Mouse (Mus musculus) heart, postnatal 0 days (tissue): Measurements from ENCODE around the gene Wnk2. TPM values are rescaled to one million over a fixed set of nuclear protein-coding genes. Genes with fewer than 3 reads are reported as not detected.

Experiments used
- ATAC-seq: fragments of 200-750 bp; cut with Nextera tagmentation; 2 replicates; pipeline ENCODE4 v1.8.0; 2017; ENCODE audit warnings: low read depth, moderate number of reproducible peaks, moderate library complexity; ENCODE audit not compliant: insufficient read depth
- DNase-seq: peaks from one replicate; pipeline ENCODE4 v3.0.0-alpha.2; 2016; ENCODE audit warnings: low spot score
- H3K27ac ChIP-seq: fragments of 300-500 bp; sonication (generic); 2 replicates; pipeline ENCODE4 v1.5.1; 2014; ENCODE audit warnings: low read depth, mild to moderate bottlenecking
- H3K27me3 ChIP-seq: fragments of 300-500 bp; sonication (generic); 2 replicates; pipeline ENCODE4 v1.6.1; 2014; ENCODE audit warnings: low read length, mixed read lengths; ENCODE audit not compliant: control insufficient read depth, insufficient read depth
- H3K36me3 ChIP-seq: fragments of 300-500 bp; sonication (generic); replicated peaks from 2 replicates; pipeline ENCODE4 v1.6.1; 2014; ENCODE audit warnings: low read length, mixed read lengths; ENCODE audit not compliant: control insufficient read depth, insufficient read depth
- H3K4me1 ChIP-seq: fragments of 300-500 bp; sonication (generic); 2 replicates; pipeline ENCODE4 v1.6.1; 2014; ENCODE audit warnings: antibody characterized with exemption; ENCODE audit not compliant: control insufficient read depth, insufficient read depth
- H3K4me2 ChIP-seq: fragments of 300-500 bp; sonication (generic); 2 replicates; pipeline ENCODE4 v1.6.1; 2014; ENCODE audit warnings: low read depth, mild to moderate bottlenecking, low read length, moderate library complexity
- H3K4me3 ChIP-seq: fragments of 300-500 bp; sonication (generic); 2 replicates; pipeline ENCODE4 v1.5.1; 2014; ENCODE audit warnings: low read depth, low read length
- H3K9ac ChIP-seq: fragments of 300-500 bp; sonication (generic); replicated peaks from 2 replicates; pipeline ENCODE4 v1.6.1; 2014; ENCODE audit warnings: low read depth, low read length, mixed read lengths
- H3K9me3 ChIP-seq: fragments of 300-500 bp; sonication (generic); replicated peaks from 2 replicates; pipeline ENCODE4 v1.6.1; 2016; ENCODE audit warnings: low read length; ENCODE audit not compliant: control insufficient read depth
- CTCF ChIP-seq: IDR thresholded peaks from 2 replicates; pipeline ENCODE4 v1.5.1; 2016; ENCODE audit warnings: antibody characterized with exemption, control low read depth, low read depth
- EP300 ChIP-seq: IDR thresholded peaks from 2 replicates; pipeline ENCODE4 v1.6.1; 2016; ENCODE audit warnings: antibody characterized with exemption, low read depth
- WGBS: fragments of 180-500 bp; shearing (Covaris S2); extraction: QIAGEN DNeasy Blood & Tissue Kit; methylation state at CpG from one replicate; pipeline ENCODE4 v1.1.7; 2014; 5-methylcytosine and 5-hydroxymethylcytosine counted together
- polyA plus RNA-seq: library from polyadenylated mRNA; unstranded; fragments of >200 nt; fragmentation: Nextera tagmentation; extraction: Ambion mirVana; gene quantifications from 2 replicates; pipeline ENCODE4 v1.2.1, GENCODE M21; 2015
- total RNA-seq: library from RNA; depleted of rRNA; stranded (reverse); fragments of >200 nt; gene quantifications from 2 replicates; pipeline ENCODE4 v1.2.3, GENCODE M21; 2014; ENCODE audit warnings: low replicate concordance

The Wnk2 gene
- total and polyA plus RNA-seq, 2 experiments from 2014 or later, result 1.5 to 5.5 TPM

DNA sequence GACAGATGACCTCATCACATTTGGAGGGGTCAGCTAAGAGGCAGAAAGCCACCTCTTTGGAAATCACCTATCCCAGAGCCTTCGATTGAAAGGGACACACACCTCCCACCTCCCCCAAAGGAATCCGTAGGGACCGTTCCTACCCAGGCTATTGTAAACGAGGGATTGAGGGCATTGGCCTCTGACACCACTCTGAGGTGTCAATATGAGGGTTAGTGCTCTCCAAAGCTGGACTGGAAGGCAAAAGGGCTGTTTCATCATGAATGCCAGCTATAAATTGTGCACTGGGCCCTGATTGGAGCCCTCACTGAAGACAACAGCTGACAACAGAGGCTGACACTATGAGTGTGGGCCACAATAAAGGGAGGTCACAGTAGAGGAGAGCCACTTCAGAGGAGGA, 34.5 kb downstream of the Wnk2 start:
- Histone ChIP-seq H3K27ac (no peak overlapping the region), H3K9ac (no peak overlapping the region)
- WGBS, result 73% methylated on average over 4 of the region's 4 CpGs

DNA sequence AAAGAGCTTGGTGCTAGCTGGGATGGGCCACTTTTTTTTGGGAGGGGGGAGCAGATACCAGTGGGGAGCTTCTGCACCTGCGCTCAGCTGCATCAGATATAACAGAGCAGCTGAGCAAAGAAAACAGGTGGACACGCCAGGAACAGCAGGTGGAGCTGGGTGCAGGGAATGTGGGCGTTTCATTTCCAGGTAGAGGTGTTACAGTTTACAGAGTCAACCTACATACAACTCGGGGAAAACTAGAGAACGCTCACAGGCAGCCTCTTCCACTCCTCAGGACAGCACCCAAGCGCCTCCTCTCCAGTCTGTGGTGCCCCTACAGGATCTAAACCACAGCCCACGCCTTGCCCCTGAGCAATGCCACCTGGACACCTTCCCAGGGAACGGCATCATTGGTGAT, 35.2 kb downstream of the Wnk2 start:
- H3K36me3 ChIP-seq, result no peaks in the 10 kb centered on the region
- WGBS, result 81% methylated on average over 8 of the region's 8 CpGs
- no peaks in the 10 kb centered on the region for H3K4me1 ChIP-seq
- H3K9ac ChIP-seq, result no peak overlapping the region
- TF ChIP-seq EP300 (no peak), CTCF (no peak)
- no peak overlapping the region for H3K4me3 ChIP-seq
- ATAC-seq (no peak), DNase-seq (no peak)
- H3K4me2 ChIP-seq, result no peak overlapping the region
- H3K27me3 ChIP-seq, result no peaks in the 10 kb centered on the region
- no peak overlapping the region for H3K27ac ChIP-seq
- no peaks in the 10 kb centered on the region for H3K9me3 ChIP-seq

More for the DNA sequence above, 34.5 kb downstream of the Wnk2 start:
- H3K9me3 ChIP-seq, result no peaks in the 10 kb centered on the region
- H3K36me3 ChIP-seq, result no peaks in the 10 kb centered on the region
- no peak overlapping the region for H3K4me2 ChIP-seq
- no peak for ATAC-seq
- no peak overlapping the region for H3K4me3 ChIP-seq
- no peaks in the 10 kb centered on the region for H3K4me1 ChIP-seq
- DNase-seq, result no peak
- TF ChIP-seq CTCF, result no peak
- no peak for TF ChIP-seq EP300
- no peaks in the 10 kb centered on the region for H3K27me3 ChIP-seq

DNA sequence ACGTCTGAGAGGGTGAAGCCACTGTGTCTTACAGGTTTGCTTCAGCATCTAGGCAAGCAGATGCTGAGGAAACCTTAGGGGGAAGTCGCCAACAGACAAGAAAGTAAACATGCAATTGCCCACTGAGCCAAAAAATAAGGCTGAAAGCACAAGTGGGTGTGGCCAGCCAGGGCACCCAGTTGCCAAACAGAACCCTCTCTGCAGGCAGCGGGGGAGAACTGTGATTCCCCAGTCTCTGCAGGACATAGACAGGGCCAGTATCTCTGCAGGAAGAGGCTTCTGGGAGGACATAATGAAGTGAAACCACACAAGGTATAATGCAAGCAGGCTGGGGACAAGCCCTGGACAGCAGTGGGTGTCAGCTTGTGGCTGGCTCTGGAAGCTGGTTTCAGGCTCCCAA, 38.1 kb downstream of the Wnk2 start:
- Histone ChIP-seq H3K4me1 (no peaks in the 10 kb centered on the region), H3K27me3 (no peaks in the 10 kb centered on the region), H3K4me2 (no peak overlapping the region), H3K4me3 (no peak overlapping the region), H3K27ac (no peak overlapping the region), H3K36me3 (no peaks in the 10 kb centered on the region), H3K9ac (no peak overlapping the region), H3K9me3 (0 out of 2 replicates have a peak, but pooled peaks cover 5% of the 10 kb centered on the region)
- ATAC-seq, result no peak
- DNase-seq, result no peak
- no peak for TF ChIP-seq EP300
- no peak for TF ChIP-seq CTCF
- WGBS, result 65% methylated on average over 3 of the region's 3 CpGs

- ATAC-seq (no peak), DNase-seq (no peak)
- Histone ChIP-seq H3K27ac (no peak overlapping the region), H3K36me3 (no peaks in the 10 kb centered on the region), H3K9me3 (0 out of 2 replicates have a peak, but pooled peaks cover 5% of the 10 kb centered on the region), H3K9ac (no peak overlapping the region), H3K4me3 (no peak overlapping the region), H3K4me2 (no peak overlapping the region), H3K4me1 (no peaks in the 10 kb centered on the region), H3K27me3 (no peaks in the 10 kb centered on the region)
- 79% methylated on average over 8 of the region's 8 CpGs for WGBS
- TF ChIP-seq EP300 (no peak), CTCF (no peak)
Observed at GRCm38 (mm10) chr13:49108119-49108846, 39.5 kb downstream of the Wnk2 start.

DNA sequence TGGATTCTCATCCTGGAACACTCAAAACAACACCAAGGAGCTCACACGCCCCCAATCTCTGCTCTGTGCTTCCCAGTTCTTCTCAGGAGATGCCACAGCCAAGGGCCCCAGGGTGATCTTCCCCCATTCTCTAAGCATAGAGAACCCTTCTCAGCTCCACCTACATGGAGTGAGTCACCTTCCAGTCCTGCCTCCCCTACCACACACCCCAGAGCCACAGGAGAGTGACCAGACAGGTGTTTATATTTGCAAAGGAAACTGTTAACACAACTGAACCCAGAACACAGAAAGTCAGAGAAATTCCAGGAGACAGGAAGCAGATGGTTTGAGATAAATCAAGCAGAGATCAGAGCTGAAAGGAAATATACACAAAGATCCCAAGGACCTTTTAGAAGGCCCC, 43.9 kb downstream of the Wnk2 start:
- no peak overlapping the region for H3K27ac ChIP-seq
- 0 out of 2 replicates have a peak, but pooled peaks cover 5% of the 10 kb centered on the region for H3K9me3 ChIP-seq
- WGBS, result 81% methylated on average over 1 of the region's 1 CpGs
- ATAC-seq (no peak), DNase-seq (no peak)
- no peak for TF ChIP-seq EP300
- TF ChIP-seq CTCF, result no peak
- no peaks in the 10 kb centered on the region for H3K27me3 ChIP-seq
- no peak overlapping the region for H3K4me3 ChIP-seq
- H3K4me1 ChIP-seq, result peaks cover 9% of the 10 kb centered on the region; the same call in 1 of the 2 replicates
- H3K9ac ChIP-seq, result no peak overlapping the region
- H3K36me3 ChIP-seq, result no peaks in the 10 kb centered on the region
- no peak overlapping the region for H3K4me2 ChIP-seq

DNA sequence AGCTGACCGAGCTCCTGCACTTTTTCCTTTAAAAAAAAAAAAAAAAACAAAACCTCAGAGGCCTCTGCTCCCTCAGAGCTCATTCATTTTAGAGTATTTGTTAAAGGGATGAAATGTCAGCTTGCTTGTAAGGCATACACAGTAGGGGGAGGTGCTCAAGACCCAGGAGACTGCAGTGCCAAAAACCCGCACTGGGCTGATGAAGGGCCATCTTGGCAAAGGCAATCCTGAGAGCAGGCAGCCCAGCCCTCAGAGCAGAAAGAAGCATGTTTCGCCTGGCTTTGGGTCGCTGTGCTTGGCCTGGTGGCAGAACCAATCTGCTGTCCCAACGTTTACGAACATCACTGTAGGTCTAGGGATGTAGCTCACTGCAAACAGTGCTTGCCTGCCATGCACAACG, 44.6 kb downstream of the Wnk2 start:
- no peak overlapping the region for H3K9ac ChIP-seq
- DNase-seq (no peak), ATAC-seq (no peak)
- H3K27me3 ChIP-seq, result no peaks in the 10 kb centered on the region
- TF ChIP-seq EP300 (no peak), CTCF (no peak)
- no peak overlapping the region for H3K4me2 ChIP-seq
- no peak overlapping the region for H3K27ac ChIP-seq
- 78% methylated on average over 7 of the region's 7 CpGs for WGBS
- peaks cover 9% of the 10 kb centered on the region; the same call in 1 of the 2 replicates for H3K4me1 ChIP-seq
- H3K4me3 ChIP-seq, result no peak overlapping the region
- no peaks in the 10 kb centered on the region for H3K36me3 ChIP-seq
- H3K9me3 ChIP-seq, result 0 out of 2 replicates have a peak, but pooled peaks cover 5% of the 10 kb centered on the region
